Mouse (Mus musculus) urinary bladder, postnatal 25 days (tissue): ENCODE results near the gene Vmn2r2.

ENCODE experiments used
- DNase-seq: peaks from one replicate; pipeline ENCODE4 v3.0.0; 2022; ENCODE audit warnings: low spot score

Gene Vmn2r2

GRCm38 (mm10) chr3:64141878-64142508 is at the start of gene Vmn2r2:
Vmn2r2 (minus strand) TSS chr3:64141928.
- no peak for DNase-seq

DNA sequence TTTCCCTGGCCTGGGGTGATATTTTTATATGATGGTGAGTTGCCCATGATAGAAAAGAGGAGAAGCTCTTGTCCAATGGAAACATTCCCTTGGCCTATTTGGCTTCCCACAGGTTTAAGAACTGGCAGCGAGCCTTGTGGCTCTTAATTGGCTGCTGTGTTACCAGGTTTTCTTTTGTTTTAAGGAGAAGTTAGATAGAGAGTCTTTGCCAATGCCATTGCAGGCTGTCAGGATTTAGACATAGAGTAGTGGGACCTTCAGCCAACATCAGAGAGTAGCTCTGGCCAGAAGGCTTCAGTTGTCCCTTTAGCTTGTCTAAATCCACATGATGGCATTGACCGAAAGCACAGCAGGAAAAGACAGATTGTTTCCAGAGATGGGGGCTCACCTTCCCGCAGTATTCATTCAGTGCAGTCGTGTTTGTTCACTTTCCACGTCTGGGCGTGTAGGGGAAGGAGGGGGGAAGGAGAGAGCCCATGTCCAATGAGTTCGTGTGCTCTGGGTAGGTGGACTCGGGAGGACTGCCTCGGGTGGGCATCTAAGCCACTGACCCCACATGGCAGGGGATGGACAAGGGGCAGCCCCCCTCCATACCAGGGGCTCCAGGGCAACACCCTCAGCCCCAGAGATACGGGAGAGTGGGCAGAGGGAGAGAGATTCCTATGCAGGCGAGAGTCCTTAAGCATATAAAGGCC is 28.2 kb downstream of the Vmn2r2 start:
- DNase-seq, result no peak

DNA sequence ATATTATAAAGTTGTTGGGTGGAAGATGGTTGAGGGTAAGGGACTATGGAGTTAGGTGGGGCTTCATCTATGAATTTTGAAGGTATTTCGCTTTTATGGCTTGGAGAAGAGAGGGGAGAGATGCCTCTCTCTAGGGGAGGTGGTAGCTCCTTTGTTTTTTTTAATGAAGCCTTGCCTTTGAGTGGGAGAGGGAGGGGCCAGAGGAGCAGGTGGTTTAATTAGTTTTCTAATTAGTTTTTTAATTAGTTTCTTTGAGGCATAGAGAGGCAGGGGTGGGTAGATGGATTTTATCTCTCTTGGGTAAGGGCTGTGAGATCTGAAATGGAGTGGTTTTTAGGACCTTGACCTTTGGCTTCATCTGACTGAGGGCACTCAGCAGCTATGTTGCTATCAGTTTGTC is 29.0 kb downstream of the Vmn2r2 start:
- no peak for DNase-seq

DNA sequence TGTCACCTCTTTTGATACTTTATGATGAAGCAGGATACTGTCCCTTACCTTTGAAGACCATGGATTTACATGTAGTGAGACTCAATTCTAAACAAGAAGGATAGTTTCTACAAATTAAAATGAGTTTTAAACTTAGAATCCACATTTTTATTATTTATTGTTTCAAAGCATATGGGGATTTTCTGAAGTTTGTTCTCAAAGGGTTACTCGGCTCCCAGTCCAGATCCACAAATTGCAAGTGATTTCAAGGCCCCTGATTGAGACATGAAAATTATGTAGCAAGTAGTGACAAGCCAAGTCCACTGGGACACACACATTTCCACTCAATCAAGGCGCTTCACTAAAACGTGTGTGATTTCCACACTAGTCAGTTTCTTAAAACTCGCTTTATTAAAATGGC is 60.5 kb downstream of the Vmn2r2 start, which contains the start of gene Vmn2r1:
Vmn2r1 (plus strand) TSS at position 301 of the 400 bp plus-strand sequence.
- DNase-seq, result no peak
